17 mouse cellular contexts compared by ENCODE assay signal in genomic region chr10:96254250-96254862, GRCm38 (mm10).
DNase-seq lines count a peak whose midpoint lies in the region; ATAC-seq lines count a peak whose summit lies in the region.
"Had no signal": no experiment of that assay in that cellular context is flagged by ENCODE, and none has a peak within 500 bp of the region (broad histone marks: within the 10 kb centered on the region; RNA-seq: fewer than 3 reads in every experiment).

No protein-coding gene starts in this region.

- intact Hi-C loops in left cerebral cortex, postnatal 36 days (cut with DNase I): no loop called here

- peak; percentile 27 for DNase-seq in heart, adult 11 months
- DNase-seq in heart, postnatal 4 days: no peak
- DNase-seq in naive thymus-derived CD4-positive, alpha-beta T cell, adult 2 months (ENCODE audit: low read depth): peak; percentile 55
- no peak for DNase-seq in left cerebral cortex, postnatal 36 days (ENCODE audit: low spot score in 2 of 2)
- no peak for DNase-seq in layer of hippocampus, adult 18-20 months (ENCODE audit: low spot score in 2 of 2)
- DNase-seq: adrenal gland, adult 2 months; adrenal gland, postnatal 14 days; cerebellum, adult 11 months; cerebellum, adult 2 months; cerebellum, adult 9-11 months; cerebellum, postnatal 25 days; gastrocnemius, postnatal 36 days had no signal

- peak; percentile 59 for ATAC-seq in activated CD4-positive, CD25-positive, alpha-beta regulatory T cell, adult 4 months
- ATAC-seq: forebrain, embryonic 15.5 days; hindbrain, embryonic 16.5 days; intestine, postnatal 0 days; Patski had no signal

Comparison
In these comparisons a context has a peak if more than half of its experiments do, and no peak if none do; other contexts are left out.
1. DNase-seq: peak in heart, adult 11 months (single experiment) and naive thymus-derived CD4-positive, alpha-beta T cell, adult 2 months (single experiment); none in heart, postnatal 4 days (single experiment), left cerebral cortex, postnatal 36 days (0 of 2) and layer of hippocampus, adult 18-20 months (0 of 2).